Mouse (Mus musculus) NIH3T3 (cell line): Measurements from ENCODE around the gene Rnf167.

Experiments
- DNase-seq: peaks from one replicate; pipeline ENCODE4 v3.0.0-alpha.2; 2012; ENCODE audit warnings: low read depth

Gene Rnf167

DNA sequence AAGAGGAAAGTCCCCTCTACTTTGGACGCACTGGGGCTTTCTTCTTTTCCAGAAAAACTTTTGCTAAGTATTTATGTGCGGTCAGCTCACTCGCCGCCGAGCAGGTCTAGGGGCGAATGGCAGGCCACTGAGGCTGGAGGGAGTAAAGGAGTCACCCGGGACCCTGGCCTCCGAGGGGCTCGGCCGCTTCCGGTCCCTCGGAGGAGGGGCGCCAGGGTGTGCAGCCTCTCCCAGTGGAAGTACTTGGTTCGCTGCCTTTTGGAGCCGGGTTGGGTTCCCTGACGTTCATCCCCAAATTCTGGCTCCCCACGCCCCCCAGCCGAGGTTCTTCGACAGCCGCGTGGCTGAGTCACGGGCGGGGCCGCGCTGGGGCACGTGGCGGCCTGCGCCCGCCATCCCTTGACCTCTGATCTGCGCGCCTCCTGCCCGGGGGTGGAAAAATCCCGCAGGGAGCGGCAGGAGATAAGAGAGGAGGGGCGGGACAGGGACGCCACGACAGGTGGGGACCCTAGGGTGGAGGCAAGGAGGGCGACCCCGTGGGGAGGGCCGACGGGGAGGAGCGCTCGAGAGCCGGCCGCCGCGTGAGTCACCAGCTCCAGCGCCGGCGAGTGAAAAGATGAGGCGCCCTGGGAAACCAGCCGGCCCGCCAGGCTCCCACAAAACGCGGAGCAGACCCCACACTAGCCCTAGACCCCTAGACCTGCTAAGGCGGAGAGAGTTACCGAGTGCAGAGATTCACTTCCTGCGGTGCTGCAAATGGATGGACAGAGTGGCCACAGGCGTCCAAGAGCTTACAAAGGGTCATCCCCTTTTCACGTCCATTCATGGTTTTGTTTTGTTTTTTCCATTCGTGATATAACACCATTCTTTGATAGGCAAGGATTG lies 8.8 kb downstream of the Rnf167 start:
- DNase-seq, result peak; percentile 78

DNA sequence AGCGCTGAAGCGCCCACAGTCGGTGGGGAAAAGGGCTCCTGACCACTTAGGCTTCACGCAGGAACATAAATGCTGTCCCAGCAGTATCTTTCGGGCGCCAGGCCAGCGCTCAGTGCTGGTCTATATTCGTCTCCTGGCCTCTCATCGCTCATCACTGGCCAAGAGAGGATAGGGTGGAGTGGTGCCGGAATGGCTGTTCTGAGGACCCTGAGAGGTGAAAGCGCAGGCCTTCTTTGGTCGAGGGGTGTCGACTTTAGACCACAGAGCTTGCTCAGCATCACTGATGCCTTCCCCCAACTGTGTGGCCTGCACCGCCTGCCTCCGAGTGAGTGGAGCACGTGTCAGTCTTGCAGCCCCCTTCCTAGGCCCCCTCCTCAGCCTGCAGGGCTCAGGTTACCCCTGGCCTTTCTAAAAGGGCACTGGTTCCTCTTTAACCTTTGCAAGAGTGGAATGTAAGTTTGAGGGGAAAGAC lies 9.5 kb downstream of the Rnf167 start:
- DNase-seq, result peak; percentile 75

- DNase-seq, result no peak
Observed at GRCm38 (mm10) chr11:70656964-70657363, 9.9 kb downstream of the Rnf167 start, which contains the start of gene Eno3. Gene Eno3, plus strand, starts transcription at chr11:70657202.

DNA sequence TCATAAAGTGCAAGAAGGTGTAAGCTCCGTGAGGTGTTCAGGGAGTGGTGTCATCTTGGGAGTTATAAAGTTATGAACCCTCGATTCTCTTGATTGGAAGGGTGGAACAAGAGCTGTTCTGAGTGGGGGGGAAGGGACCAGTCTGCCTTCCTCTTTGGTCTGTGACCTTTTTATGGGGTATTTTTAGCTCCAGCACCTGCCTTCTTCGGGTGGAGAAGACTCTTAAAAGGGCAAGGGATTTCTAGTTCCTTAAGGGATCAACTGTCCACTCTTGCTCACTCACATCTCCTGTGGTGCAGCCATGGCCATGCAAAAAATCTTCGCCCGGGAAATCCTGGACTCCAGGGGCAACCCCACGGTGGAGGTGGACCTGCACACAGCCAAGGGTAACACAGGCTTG lies 10.5 kb downstream of the Rnf167 start:
- DNase-seq, result no peak

DNA sequence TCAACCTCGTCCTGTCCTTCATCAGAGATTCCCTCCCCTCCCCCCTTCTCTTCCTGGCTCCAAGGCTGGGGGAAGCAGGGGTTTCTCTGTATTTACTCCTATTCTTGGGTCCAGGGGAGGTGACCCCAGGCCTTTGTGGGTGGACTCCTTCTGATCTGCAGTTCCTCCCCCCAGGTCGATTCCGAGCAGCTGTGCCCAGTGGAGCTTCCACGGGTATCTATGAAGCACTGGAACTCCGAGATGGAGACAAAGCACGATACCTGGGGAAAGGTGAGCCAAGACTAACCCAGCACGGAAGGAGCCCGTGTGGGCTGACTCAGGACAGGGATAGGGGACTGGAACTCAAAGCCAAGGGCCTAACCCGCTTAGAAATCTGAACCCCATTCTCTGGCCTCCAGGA lies 11.0 kb downstream of the Rnf167 start:
- DNase-seq, result no peak

DNA sequence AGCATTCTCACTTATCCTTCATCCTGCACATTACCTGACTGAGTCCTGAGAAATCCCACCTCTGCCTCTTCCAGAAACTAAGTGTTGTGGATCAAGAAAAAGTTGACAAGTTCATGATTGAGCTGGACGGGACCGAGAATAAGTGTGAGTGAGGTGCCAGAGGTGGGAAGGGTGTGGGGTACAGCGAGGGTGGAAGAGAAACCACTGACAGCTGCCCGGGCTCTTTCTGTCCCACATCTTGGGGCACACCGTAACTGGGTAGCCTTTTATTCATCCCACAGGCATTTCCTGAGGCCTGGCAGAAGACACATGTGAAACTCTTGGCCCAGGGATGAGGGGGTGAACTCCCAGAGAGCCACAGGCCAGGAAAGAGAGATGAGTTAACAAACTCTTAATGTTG lies 11.5 kb downstream of the Rnf167 start:
- DNase-seq, result peak; percentile 35

- DNase-seq, result no peak
Observed at GRCm38 (mm10) chr11:70658942-70659341, 11.9 kb downstream of the Rnf167 start.

- DNase-seq, result no peak
Observed at GRCm38 (mm10) chr11:70660571-70660970, 13.5 kb downstream of the Rnf167 start.

- DNase-seq, result no peak
Observed at GRCm38 (mm10) chr11:70663101-70663500, 16.1 kb downstream of the Rnf167 start.

GRCm38 (mm10) chr11:70663957-70664356 lies 16.9 kb downstream of the Rnf167 start:
- no peak for DNase-seq

- no peak for DNase-seq
Observed at GRCm38 (mm10) chr11:70664741-70665140, 17.7 kb downstream of the Rnf167 start.

- no peak for DNase-seq
Observed at GRCm38 (mm10) chr11:70666687-70667086, 19.7 kb downstream of the Rnf167 start.

- peak; percentile 55 for DNase-seq
Observed at GRCm38 (mm10) chr11:70667271-70668150, 20.5 kb downstream of the Rnf167 start.

DNA sequence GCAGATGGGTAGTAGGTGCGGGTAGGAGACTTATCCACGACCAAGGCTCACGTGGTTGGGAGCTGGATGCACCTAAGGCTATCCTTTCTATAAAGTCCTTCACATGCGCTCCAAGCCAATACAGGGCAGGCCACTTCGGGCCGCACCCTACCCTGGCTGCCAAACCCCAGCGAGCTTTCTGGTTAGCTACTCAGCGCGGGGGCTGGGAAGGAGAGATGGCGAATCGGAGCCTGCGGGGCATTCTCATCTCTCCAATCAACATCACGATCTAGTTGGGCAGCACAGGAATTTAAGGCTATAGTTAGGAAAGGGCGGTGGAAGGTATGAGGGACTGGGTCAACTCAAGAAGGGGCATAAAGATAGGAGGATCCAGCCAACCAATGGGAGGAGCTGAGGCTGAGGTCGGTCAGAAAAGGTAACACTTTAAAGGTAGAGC lies 21.3 kb downstream of the Rnf167 start:
- peak; percentile 94 for DNase-seq

DNA sequence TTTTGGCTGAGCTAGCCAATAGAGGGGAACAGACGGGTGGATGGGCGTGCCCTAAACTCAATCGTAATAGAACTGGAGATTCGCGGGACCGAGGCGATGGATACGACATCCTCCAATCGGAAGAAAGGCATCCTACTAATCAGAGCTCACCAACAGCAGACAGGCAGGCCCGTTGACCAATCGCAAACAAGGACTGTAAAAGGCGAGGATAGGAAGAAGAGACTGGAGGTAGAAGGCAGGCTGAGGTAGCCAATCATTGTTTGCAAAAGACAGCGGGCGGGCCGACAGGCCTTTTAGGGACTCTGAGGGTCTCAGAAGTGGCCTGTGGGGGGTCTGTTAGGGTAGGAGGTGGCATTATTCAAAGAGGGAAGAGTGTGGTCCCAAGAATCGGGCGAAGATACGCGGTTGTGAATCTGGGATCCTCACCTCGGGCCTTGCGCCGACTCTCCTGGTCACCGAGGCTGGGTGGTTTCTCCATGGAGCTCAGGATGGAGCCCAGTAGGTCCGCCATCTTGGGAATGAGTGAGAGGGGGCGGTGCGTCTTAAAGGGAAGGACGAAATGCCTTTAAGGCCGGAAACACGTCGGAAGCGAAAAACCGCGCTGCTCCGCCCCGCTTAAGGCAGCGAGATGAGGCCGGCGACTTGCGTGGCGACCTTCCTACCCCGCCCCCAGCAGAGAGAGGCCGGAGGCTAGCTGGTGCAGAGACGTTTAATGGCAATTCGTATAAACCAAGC lies 21.9 kb downstream of the Rnf167 start, which contains the start of gene Spag7:
TSS of gene Spag7 (minus strand) at position 646 of the 735 bp plus-strand sequence.
- peak; percentile 99 for DNase-seq

GRCm38 (mm10) chr11:70669582-70670345 lies 22.7 kb downstream of the Rnf167 start:
- peak; percentile 90 for DNase-seq

GRCm38 (mm10) chr11:70670483-70670882 lies 23.4 kb downstream of the Rnf167 start:
- DNase-seq, result peak; percentile 50

GRCm38 (mm10) chr11:70671333-70672047 lies 24.5 kb downstream of the Rnf167 start:
- peak; percentile 66 for DNase-seq

DNA sequence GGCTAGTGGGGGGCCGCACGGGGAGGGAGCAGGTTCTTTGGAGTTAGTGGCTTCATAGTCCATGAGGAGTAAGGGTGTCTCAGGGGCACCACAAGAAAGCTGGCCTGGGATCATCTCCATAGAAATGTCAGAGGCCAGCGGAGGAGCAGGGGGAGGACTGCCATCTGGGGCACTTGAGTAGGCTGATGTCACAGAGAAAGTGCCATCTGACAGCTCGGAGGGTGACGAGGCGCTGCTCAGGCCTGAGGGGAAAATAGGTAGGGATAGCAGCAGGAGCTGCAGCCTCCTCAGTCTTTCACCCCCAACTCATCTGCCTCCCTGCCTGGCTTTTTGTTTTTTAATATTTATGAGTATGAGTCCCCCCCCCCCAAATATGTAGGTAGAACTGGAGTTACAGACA lies 27.0 kb downstream of the Rnf167 start:
- no peak for DNase-seq

DNA sequence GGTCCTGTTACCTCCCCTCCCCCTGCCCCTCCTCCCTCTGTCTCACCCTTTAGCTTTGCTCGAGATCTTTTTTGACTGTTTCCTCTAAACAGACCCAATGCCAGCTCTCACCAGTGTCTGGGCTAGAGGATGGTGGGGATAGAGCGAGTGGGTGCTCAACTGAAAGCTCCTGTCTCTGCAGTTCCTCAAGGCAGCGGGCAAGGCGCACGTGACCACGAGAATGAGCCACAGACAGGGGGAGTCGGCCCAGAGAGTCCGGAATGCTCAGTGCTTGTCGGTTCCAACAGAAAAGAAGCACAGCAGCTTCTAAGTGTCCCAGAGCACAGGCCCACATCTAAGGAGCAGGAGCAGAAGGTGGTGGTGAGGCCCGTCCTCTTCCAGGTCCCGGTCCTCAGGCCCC lies 27.5 kb downstream of the Rnf167 start:
- DNase-seq, result no peak
